Mouse (Mus musculus) liver (tissue): Measurements from ENCODE around the gene Arfgef2.

ENCODE experiments used
- DNase-seq: peaks from one replicate; pipeline ENCODE4 v3.0.0-alpha.2; 2020; ENCODE audit warnings: mixed read lengths

Arfgef2 gene

DNA sequence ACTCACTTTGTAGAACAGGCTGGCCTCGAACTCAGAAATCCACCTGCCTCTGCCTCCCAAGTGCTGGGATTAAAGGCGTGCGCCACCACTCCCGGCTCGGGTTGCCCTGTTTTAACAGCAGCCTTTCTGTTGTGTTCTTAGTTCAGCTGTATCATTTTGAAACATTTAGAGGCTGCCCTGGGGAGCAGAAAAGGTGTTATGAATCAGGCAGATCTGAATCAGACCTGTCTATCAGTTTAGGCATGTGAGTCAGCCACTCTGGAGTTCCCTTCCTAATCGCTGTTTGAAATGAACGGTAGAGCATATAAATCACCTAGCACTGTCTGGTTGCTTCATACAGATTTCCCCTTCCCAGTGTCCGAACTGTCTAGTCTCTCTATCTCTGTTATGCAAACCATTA, 105.1 kb downstream of the Arfgef2 start:
- no peak for DNase-seq

GRCm38 (mm10) chr2:166923971-166924370, 118.6 kb downstream of the Arfgef2 start:
- DNase-seq, result peak; percentile 47

DNA sequence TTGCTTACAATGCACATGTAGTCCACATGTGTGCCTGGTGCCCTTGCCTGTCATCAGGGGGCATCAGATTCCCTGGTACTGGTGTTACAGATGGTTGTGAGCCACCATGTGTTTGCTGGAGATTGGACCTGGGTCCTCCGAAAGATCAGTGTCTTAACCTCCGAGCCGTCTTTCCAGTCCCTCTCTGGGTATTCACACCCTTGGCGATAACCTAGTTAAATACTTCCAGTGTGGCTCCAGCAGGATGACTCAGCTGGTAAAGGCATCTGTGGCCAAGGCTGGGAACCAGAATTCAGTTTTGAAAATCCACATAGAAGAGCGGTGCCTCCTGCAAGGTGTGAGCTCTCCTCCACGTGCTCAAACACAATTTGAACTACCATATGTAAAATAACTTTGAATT, 128.6 kb downstream of the Arfgef2 start:
- DNase-seq, result no peak

GRCm38 (mm10) chr2:166934416-166934815, 129.0 kb downstream of the Arfgef2 start:
- no peak for DNase-seq

- no peak for DNase-seq
Measured at GRCm38 (mm10) chr2:166935582-166935981, 130.2 kb downstream of the Arfgef2 start.

DNA sequence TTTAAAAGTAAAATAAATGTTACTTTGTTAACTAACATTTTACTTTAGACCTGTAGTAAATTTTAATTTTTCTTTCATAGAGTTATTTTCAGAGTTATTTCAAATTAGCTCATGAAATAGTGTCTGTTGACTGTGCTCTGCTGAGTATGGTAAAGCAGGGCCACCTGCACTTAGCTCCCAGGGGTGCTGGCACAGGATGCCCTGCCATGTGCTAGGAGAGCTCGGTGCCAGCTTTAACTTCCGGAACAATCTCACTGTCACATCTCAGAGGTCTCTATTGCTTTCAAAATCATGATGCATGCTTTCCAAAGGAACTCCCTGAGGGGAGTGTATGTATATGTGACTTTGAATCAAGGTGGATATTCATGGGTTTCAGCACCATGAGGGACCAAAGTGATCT, 130.8 kb downstream of the Arfgef2 start:
- no peak for DNase-seq

DNA sequence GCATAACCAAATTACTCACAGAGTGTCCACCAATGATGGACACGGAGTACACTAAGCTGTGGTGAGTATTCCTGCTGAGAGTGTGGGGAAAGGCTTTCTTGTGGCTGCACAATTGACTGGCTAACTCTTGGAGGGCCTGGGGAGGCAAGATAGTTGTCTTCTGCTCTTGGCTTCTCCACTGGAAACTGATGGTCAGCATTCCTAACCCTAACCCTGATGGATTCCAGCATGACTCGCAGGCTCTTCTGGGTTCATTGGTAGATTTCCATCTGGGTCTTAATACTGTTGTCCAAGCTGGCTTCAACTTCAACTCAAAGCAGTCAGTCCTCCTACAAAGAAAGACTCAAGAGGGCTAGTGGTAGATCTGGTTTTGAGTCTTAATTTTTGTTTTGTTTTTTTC, 137.8 kb downstream of the Arfgef2 start:
- DNase-seq, result no peak

- DNase-seq, result no peak
Measured at GRCm38 (mm10) chr2:166944346-166944745, 139.0 kb downstream of the Arfgef2 start.

GRCm38 (mm10) chr2:166945456-166945855, 140.1 kb downstream of the Arfgef2 start:
- DNase-seq, result peak; percentile 18
